Mouse (Mus musculus): Measurements from ENCODE around the gene Nbeal2.

Gene Nbeal2

DNA sequence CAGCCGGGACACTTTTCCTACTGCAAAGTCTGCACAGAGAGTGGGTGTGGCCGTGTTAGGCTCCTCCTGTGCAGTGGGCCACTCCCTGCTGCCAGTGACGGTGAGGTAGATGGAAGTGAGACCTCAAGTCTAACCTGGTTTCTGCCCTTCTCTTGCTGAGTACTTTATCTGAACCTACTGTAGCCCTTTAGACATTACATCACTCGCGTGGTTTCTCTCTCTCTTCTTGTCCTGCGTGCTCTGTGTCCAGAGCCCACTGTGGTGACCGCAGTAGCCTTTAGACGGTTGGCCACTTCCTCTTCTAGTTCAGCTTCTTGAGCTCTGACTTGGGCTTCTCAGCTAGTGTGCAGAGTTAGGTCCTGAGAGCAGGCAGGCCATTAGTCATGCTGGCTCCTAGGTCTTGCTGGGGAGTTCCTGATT lies 22.5 kb upstream of the Nbeal2 start:
- DNase-seq (ENCODE audit: low spot score in 2 of 2) = no peak

DNA sequence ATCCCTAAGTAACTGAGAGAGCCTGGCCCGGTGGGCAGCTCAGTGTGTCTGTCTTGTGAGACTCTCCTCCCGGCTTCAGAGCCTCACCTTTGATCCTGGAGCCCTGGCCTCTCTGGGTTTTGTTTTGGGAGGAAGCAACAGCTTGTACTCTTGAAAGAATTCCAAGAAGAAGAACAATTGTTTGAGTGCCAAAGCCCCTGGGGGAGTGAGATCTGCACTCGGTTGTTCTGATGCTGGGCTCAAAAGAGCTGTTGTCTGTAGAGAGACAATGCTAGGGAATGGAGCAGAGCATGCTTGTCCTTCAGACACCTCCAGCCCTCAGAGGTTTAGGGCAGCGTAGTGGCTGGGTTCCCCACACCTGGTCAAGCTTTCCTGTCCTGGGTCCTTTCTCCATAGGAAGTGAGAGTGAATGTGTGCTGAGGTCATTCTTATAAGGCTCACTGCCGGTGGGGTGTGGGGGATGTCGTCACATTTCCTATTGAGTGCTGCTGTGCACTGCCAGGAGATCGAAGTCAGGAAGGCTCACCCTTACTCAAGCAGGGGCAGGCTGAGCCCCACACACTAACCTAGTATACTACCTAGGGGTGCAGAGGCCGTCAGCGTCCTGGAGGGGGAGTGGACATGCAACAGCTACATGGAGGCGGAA lies 19.3 kb upstream of the Nbeal2 start:
- DNase-seq (ENCODE audit: low spot score in 2 of 2) = no peak

DNA sequence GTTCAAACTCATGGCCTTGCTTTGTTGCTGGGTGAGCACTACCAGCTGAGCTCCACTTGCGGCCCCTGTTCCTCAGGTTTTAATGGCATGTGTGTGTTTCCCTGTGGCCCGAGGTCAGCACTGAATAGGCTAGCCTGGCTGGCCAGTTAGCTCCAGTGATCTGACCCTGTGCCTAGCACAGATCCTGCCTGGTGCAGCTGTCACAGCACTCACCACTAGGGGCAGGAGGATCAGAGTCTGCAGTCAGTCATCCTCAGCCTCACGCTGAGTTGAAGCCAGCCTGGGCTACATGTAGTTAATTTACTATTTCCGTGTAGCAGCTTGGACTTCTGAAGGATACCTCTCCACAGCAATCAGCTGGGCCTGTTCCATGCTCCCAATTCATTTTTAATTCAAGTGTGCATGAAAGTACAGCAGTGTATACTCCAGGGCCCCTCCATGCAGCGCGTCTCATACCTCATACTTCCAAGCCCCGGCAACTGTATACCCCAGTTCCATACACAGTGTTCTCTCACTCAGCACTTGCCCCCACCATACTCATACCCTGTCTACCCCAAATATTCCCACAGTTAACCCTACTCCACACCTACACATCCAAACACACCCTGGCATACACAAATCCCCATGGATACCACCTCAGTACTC lies 18.6 kb upstream of the Nbeal2 start:
- no peak for DNase-seq (ENCODE audit: low spot score in 2 of 2)

DNA sequence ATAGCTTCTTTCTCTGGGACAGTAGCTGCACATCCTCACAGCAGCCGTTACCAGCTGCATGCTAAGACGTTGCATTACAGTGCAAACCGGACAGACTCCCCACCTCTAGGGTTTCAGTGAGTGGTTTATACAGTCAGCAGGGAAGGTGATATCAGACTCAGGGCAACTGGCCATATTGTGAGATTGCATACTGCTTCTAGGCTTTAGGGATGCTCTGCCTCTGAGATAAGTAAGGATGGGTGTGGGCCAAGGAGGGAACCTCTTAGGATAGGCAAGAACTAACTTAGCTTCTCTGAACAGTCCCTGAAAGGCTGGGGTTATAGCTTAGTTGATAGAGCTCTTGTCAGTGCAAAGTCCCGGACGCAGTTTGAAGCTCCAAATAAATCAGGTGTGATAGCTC lies 15.8 kb upstream of the Nbeal2 start:
- DNase-seq (ENCODE audit: low spot score in 2 of 2) = no peak

DNA sequence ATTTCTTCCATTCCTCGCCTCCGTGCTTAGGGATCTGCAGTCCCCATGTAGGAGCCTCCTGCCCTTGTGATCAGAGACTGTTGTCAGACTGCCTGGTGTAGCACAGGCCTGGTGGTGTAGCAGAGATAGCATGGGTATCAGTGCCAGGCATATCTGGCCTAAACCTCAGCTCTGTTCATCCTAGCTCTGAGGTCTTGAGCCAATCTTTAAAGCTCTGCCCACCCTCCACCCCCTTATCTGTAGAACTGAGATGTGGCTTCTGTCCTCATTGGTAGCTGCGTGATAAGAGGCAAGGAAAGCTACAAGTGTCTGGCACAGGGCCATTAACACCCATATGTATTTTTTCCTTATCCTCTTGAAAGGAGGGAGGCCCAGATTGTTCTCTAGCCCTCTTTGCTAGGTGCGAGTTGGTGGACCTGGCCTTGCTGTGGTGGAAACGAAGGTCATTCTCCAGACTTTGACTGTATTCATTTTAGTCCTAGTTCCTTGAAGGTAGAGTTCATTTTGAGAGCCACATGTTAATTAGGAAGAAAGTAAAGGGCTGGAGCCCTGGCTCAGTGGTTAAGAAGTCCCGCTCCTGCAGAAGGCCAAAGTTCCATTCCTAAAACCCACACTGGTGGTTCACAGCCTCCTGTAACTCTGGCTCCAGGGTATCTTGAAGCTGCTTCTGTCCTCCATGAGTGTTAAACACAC lies 14.8 kb upstream of the Nbeal2 start:
- DNase-seq (ENCODE audit: low spot score in 2 of 2) = no peak

DNA sequence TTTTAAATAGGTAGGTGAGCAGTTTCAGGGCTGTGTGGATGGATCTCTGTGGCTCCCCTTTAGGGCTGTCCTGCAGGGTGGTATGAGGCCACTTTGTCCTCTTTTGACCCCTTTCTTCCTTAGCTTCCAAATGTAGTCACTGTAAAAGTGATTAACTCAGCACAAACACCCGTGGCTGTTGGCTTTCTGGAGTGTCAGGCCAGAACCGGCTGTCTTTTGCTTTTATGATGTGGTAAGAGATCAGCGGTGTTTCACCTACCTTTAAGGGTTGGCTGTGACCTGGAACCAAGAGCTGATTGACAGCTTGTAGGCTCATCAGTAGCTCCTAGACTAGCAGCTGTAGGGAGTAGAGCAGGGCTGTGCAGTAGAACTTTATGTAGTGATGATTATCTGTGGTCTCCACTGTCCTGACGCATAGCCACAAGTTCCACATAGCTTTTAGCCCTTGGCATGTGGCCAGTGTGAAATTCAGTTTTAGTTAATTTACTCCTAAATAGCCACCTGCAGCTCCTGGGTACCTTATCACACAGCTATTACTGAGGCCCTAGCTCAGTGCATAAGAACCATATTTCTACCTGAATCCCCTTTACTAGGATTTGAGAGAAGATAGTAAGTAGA lies 13.4 kb upstream of the Nbeal2 start:
- no peak for DNase-seq (ENCODE audit: low spot score in 2 of 2)

DNA sequence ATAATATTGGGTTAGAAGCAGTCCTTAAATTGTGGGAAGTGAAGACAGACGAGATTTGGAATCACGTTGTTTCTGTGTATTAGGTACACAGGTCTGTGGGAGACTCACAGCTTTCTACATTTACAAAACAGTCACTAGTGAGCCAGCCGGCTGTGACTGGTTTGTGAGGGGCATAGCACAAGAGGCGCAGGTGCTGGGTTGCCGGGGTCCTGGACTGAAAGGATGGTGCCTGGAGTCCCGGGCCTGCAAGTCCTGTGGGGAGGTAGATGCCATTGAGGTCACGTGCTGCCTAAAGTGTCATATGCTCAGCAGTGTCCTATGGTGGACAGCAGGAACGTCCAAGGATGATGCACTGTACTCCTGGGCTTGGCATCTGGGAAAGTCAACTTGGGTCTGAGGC lies 12.4 kb upstream of the Nbeal2 start:
- DNase-seq (ENCODE audit: low spot score in 2 of 2) = no peak

DNA sequence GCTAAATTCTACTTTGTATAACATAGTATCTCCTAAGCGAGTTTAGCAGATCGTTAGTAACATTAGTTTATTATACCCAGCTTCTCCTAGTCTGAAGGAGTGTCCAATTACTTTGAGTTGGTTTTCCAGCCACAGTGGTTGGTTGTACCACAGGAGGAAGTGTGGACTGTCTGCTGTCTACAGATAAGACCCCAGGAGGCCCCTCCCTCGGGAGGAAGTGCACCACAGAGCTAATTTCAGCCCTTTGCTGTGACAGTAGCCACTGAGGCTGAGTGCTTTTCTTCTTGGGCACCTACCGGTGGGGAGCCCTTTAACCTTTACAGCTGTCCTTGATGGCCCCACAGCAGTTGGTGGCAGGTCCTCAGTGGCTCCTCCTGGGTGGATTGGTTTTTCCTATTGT lies 12.0 kb upstream of the Nbeal2 start:
- no peak for DNase-seq (ENCODE audit: low spot score in 2 of 2)

DNA sequence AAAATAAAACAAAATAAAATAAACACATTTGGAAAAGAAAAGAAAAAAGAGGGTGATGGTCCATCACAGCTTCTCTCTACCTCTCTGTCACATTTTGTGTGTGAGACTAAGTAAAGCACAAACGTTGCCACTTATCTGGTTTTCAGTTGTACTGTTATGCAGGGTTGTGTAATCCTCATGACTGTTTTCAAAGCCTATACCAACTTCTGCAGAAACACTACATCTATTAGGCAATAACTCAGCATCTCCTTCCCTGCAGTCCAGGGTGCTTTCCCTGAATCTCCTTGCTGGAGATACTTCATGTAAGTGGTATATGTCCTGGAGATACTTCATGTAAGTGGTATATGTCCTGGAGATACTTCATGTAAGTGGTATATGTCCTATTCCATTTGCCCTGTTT lies 8.9 kb upstream of the Nbeal2 start:
- DNase-seq (ENCODE audit: low spot score in 2 of 2) = no peak

DNA sequence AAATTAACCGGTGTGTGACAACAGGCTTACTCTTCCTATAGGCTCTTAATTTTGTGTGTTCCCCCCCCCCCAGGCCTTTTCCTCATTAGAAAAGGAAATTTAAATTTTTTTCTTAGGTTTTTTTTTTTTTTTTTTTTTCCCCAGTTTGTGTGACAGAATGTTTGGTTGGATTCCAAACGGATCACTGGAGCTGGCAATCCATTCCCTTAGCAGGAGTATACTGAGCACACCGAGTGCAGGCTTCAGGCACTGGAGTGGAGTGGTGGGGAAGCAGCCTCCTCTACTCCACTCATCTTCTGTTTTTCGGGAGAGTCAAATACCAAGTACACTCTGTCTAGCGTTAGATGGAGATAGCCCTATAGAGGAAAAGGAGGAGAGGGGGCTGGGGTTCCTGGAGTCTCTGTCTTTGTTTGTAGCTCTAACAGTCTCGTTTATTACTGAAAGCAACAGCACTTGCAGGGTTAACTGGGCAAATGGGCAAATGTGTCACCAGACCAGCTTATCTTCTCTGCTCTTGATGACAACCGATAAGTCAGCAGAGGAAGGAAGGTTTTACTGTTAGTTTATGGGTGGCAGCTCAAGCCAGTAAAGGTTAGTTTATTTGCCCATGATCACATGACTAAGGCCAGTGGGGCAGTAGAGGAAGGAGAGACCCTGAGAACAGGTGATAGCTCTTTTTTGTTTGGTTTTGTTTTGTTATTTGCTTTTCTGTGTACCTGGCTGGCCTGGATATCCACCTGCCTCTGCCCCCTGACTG lies 7.1 kb upstream of the Nbeal2 start:
- DNase-seq (ENCODE audit: low spot score in 2 of 2) = no peak

DNA sequence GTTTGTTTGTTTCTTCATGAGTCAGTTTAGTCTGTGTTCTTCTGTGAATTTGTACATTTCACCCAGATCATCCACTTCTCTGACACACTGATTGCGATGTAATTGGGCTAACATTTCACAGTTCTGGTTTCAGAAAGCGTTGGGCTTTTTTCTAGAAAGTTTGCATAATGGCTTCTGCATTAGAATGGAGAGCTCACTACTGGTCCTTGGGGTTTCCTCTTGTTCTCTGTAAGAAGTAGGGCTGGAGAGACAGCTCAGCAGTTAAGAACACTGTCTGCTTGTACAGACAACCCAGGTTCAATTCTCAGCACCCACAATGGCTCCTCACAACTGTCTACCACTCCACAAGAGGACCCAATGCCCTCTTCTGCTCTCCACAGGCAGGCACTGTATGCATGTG lies 6.2 kb upstream of the Nbeal2 start:
- no peak for DNase-seq (ENCODE audit: low spot score in 2 of 2)

DNA sequence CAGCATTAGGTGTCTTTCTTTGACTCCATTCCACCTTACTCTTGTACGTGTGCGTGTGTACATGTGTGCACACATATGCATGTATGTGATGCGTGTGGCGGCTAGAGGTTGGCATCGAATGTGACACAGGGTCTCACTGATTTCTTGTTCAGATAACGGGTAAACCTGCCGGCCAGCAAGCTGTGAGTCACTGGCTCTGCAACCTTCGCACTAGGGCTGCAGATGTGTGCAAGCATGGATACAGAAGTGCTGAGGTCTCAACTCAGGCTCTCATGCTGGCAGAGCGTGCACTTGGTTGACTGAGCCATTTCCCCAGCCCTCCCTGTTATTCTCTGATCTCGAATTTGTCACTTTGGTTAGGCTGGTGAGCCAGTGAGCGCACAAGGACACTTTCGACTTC lies 5.6 kb upstream of the Nbeal2 start:
- no peak for DNase-seq (ENCODE audit: low spot score in 2 of 2)

DNA sequence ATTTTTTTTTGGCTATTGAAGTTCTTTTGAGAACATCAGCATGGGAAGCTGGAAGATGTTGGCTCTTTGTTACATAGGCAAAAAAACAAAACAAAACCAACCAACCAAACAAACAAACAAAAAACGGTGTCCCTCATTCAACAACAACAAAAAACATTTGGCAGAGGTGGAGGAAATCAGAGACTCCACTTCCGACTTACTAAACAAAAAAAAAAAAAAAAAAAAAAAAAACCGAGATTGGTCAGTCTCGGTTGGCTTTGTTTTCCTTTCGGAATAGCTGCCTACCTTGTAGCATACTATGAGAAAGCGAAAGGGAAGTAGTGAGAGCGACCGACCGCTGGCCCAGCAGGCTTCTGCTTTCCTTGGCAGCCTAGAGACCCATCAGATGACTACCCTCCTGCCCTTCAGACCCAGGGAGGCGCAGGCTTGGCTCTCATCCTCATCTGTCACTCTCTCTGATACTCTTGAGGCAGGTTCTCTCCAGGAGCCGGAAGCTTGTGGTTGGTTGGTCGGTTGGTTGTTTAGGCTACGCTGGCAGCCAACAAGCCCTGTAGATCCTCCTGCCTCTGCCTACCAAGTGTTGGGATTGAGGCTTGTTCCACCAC lies 3.6 kb upstream of the Nbeal2 start:
- no peak for DNase-seq (ENCODE audit: low spot score in 2 of 2)

DNA sequence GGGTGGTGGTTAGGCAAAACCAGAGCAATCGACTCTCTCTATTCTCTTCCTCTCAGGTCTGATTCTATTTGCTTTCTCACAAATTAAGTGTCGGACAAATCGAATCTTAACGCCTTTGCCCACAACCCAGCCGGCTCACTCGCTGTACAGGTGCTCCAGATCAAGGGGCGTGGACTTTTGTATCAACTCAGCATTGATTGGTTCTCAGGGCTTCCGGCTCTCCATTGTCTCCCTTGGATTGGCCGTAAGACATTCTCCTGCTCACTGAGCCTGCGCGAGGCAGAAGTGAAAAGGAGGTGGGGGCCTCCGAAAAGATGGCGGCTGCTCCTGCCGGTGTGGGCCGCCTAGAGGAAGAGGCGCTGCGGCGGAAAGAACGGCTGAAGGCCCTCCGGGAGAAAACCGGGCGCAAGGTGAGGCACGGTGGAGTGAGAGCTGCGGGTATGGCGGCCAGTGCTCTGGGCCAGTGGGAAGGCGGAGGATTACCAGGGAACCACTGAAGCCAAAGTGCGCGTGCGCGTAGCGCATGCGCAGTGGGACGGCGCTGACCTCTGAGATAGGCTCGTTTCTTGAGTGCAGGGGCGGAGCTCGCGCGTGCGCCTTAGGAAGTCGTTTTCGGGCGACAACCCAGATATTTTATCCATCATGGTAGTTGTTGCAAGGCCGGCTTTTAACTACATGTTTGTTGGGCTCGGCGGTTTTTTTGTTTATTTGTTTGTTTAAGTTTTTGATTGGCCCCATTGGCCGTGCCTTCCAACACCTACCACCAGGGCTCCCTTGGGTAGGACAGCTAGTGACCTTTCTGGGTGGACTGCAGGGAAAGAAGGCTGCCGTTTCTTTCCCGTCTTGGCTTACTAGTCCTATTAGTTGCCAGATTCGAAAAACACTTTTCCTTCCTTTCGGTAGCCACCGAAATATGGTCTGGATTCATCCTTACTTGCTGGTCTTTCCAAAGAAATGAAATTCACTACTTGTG lies 2.6 kb upstream of the Nbeal2 start, which contains the start of gene Ccdc12:
TSS of gene Ccdc12 (plus strand) at position 255 of the 973 bp plus-strand sequence.
- DNase-seq (ENCODE audit: low spot score in 2 of 2) = peak; percentile 96 to 98

DNA sequence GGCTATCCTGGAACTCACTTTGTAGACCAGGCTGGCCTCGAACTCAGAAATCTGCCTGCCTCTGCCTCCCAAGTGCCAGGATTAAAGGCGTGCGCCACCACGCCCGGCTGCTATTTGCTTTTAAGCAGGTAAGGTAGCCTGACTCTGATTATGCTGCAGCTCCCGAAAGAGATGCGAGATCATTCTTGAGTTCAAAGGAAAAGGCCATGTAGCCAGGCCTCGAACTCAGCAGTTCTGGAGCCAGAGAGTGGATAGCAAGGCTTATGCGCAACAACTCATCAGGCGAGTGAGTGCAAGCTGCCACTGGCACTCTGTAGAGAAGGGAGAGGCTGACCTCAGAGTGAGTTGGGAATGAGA lies 1.7 kb upstream of the Nbeal2 start:
- DNase-seq (ENCODE audit: low spot score in 2 of 2) = no peak

DNA sequence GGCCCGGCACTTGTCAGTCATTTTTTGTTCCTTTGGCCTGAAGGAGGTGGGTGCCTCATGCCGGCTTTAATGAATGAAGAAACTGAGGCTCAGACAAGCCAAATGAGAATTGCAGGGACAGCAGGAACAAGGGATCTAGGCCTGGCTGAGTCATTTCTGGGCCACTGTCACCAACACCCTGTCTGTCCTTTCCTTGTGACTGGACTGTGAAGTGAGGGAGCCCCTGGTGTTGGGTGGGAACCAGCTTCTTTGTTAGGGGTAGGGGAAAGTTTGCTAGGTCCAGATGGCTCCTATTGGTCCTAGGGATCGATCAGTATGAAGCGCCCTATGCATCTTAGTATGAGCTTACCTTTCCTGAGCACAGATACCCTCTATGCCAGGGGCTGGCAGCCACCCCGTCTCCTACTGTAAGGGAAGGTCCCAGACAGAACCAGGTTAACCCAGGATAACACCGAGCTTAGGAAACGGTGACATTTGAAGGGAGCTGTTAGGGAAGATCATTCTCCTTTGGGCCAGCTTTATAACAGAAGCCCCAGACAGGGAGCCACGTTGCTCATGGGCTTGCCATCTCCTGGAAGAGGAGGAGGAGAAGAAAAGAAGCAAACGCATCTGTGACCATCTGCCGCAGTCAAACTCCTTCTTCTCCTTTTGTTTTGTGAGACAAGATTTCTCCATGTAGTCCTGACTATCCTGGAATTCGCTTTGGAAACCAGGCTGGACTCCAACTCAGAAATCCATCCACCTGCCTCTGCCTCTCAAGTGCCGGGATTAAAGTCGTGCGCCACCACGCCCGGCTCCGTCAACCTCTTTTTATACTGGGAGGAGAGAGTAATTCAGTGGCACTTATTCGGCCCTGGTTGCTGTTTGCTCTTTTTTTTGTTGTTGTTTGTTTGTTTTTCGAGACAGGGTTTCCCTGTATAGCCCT lies 1.0 kb upstream of the Nbeal2 start:
- no peak for DNase-seq (ENCODE audit: low spot score in 2 of 2)

DNA sequence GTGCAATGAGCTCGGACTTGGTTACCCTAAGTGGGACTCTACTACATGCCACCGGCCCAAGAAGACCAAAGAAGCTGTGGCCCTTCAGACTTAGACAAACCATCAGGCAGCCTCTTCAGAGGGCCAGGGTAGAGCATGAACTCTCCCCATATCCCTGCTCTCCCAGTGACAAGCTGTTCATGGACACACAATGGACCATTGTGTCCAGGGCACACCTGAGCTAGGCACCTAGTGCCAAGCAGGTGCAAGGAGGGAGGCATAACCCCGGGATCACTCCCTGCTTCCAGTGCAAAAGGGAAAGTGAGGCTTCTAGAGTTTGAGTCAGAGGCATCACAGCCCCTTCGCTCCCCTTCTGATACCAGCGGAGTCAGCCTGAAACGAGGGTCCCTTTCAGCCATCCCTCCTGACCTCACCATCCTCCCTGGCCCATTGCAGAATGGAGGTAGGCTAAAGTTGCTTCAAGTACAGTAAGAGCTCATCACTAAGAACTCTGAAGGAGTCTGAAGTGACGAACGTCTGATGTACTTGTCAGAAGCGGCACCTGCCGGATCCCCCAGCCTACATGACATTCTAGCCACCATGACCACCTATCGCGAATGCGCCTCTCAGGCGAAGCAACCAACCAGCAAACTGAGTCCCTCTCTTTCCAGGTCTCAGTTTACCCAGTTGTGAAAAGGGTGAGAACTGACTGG lies 852 bp downstream of the Nbeal2 start:
- no peak for DNase-seq (ENCODE audit: low spot score in 2 of 2)

DNA sequence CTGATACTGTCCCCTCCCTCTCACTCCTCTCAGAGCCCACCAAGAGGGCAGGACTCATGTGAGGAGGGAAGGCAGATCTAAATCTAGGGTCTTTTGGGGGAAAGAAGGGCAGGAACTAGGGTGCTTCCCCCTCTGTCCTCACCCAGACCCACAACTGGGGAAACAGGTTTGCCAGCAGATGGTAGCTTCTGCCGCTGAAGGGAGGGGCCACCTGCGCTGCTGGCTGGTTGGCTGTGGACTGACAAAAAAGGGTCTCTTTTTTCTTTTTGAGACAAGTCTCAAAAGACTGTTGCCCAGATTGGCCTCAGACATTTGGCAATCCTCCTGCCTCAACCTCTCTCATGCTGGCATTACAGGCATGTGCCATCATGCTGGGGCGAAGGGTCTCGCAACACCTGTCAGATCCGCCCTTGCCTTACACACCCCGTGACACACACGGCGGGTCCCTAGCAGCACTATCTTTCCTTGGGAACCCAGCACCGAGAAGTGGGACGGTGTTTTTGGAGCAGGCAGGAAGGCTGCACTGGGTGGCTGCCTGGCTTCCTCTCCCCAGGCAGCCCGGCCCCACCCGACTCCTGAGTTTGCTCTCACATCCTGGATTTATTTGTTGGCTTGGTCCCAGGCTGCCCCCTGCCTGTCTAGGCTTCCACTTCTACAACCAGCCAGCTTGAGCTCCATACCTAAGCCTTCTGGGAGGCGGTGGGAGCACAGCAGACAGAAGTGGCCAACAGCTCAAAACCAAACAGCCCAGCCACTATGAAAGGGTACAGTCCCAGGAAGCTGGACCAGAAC lies 1.8 kb downstream of the Nbeal2 start:
- DNase-seq (ENCODE audit: low spot score in 2 of 2) = no peak

Measured in frontal cortex, postnatal 36 days (tissue).